Mouse (Mus musculus): Measurements from ENCODE around the gene Ip6k1.
"Not testable (repeated sequence)": the region's sequence is repeated elsewhere in the genome, so short reads cannot be mapped to it uniquely, and the experiment has no call there.

The Ip6k1 gene

GRCm38 (mm10) chr9:107983421-107983890, 18.8 kb upstream of the Ip6k1 start:
- DNase-seq = peak; percentile 88

- no peak for DNase-seq
Observed at GRCm38 (mm10) chr9:107984052-107984753, 18.1 kb upstream of the Ip6k1 start.

- DNase-seq = no peak
Observed at GRCm38 (mm10) chr9:107984754-107985055, 17.6 kb upstream of the Ip6k1 start.

GRCm38 (mm10) chr9:107985131-107986119, 16.9 kb upstream of the Ip6k1 start, which contains the start of gene Inka1:
Gene Inka1 (minus strand): TSS chr9:107985879.
- peak; percentile 85 for DNase-seq

GRCm38 (mm10) chr9:107986376-107986775, 15.9 kb upstream of the Ip6k1 start:
- DNase-seq = peak; percentile 82

- DNase-seq = no peak
Observed at GRCm38 (mm10) chr9:107987950-107988349, 14.4 kb upstream of the Ip6k1 start.

GRCm38 (mm10) chr9:107992197-107992596, 10.1 kb upstream of the Ip6k1 start, which contains the start of gene Cdhr4:
Gene Cdhr4 (plus strand): TSS chr9:107992497.
- no peak for DNase-seq

- DNase-seq = no peak
Observed at GRCm38 (mm10) chr9:107993013-107993412, 9.3 kb upstream of the Ip6k1 start.

- no peak for DNase-seq
Observed at GRCm38 (mm10) chr9:107994464-107994863, 7.8 kb upstream of the Ip6k1 start.

- no peak for DNase-seq
Observed at GRCm38 (mm10) chr9:107995513-107995912, 6.8 kb upstream of the Ip6k1 start.

GRCm38 (mm10) chr9:107996049-107996448, 6.3 kb upstream of the Ip6k1 start, which contains the start of gene Gm20662:
Gene Gm20662 (plus strand): TSS chr9:107996349.
- DNase-seq = no peak

- DNase-seq = peak; percentile 14
Observed at GRCm38 (mm10) chr9:108002778-108003530, 653 bp downstream of the Ip6k1 start.

GRCm38 (mm10) chr9:108003531-108003890, 1.2 kb downstream of the Ip6k1 start:
- peak; percentile 14 for DNase-seq

GRCm38 (mm10) chr9:108008041-108008440, 5.7 kb downstream of the Ip6k1 start:
- DNase-seq = no peak

- DNase-seq = no peak
Observed at GRCm38 (mm10) chr9:108010385-108010784, 8.1 kb downstream of the Ip6k1 start.

- not testable (repeated sequence) for DNase-seq
Observed at GRCm38 (mm10) chr9:108013577-108013976, 11.3 kb downstream of the Ip6k1 start.

- DNase-seq = no peak
Observed at GRCm38 (mm10) chr9:108017127-108017526, 14.8 kb downstream of the Ip6k1 start.

GRCm38 (mm10) chr9:108020741-108021140, 18.4 kb downstream of the Ip6k1 start:
- DNase-seq = no peak

- DNase-seq = no peak
Observed at GRCm38 (mm10) chr9:108023216-108023615, 20.9 kb downstream of the Ip6k1 start.

- DNase-seq = no peak
Observed at GRCm38 (mm10) chr9:108026584-108026983, 24.3 kb downstream of the Ip6k1 start.

GRCm38 (mm10) chr9:108027867-108028266, 25.6 kb downstream of the Ip6k1 start:
- DNase-seq = no peak

GRCm38 (mm10) chr9:108032126-108032525, 29.8 kb downstream of the Ip6k1 start:
- no peak for DNase-seq

All from kidney, adult 9 months (tissue).